Mouse (Mus musculus): ENCODE measurements around the gene Pth2. TPM values are rescaled to one million over a fixed set of nuclear protein-coding genes. Genes with fewer than 3 reads are reported as not detected.

Gene Pth2
- polyA plus RNA-seq, 1 experiment from 2014 or later, result not detected

Small RNAs within 50 kb of the gene (microRNA-seq; reads per million reads assigned to microRNA genes)
- gene Mir7055 (ENCODE audit: borderline number of aligned reads), result not detected

Other genes with a start within 250 kb of the Pth2 start
- not detected in 2 replicates for gene Tsks, start 237.8 kb upstream of the Pth2 start, polyA plus RNA-seq (2014; fragmentation: Nextera tagmentation; extraction: Ambion mirVana)
- gene Cpt1c, start 206.1 kb upstream of the Pth2 start, polyA plus RNA-seq (2014; fragmentation: Nextera tagmentation; extraction: Ambion mirVana), result 10.0 and 10.5 TPM in 2 replicates
- gene Prmt1, start 194.4 kb upstream of the Pth2 start, polyA plus RNA-seq (2014; fragmentation: Nextera tagmentation; extraction: Ambion mirVana), result 179 and 194 TPM in 2 replicates
- 57.3 and 61.4 TPM in 2 replicates for gene Irf3, start 183.3 kb upstream of the Pth2 start, polyA plus RNA-seq (2014; fragmentation: Nextera tagmentation; extraction: Ambion mirVana)
- gene Bcl2l12, start 182.3 kb upstream of the Pth2 start, polyA plus RNA-seq (2014; fragmentation: Nextera tagmentation; extraction: Ambion mirVana), result 41.0 and 43.2 TPM in 2 replicates
- gene Scaf1, start 164.6 kb upstream of the Pth2 start, polyA plus RNA-seq (2014; fragmentation: Nextera tagmentation; extraction: Ambion mirVana), result 37.9 and 42.5 TPM in 2 replicates
- gene Rras, start 163.0 kb upstream of the Pth2 start, polyA plus RNA-seq (2014; fragmentation: Nextera tagmentation; extraction: Ambion mirVana), result 74.4 and 76.1 TPM in 2 replicates
- gene Prr12, start 128.1 kb upstream of the Pth2 start, polyA plus RNA-seq (2014; fragmentation: Nextera tagmentation; extraction: Ambion mirVana), result 7.9 and 12.1 TPM in 2 replicates
- 54.2 and 58.9 TPM in 2 replicates for gene Nosip, start 118.6 kb upstream of the Pth2 start, polyA plus RNA-seq (2014; fragmentation: Nextera tagmentation; extraction: Ambion mirVana)
- gene Prrg2, start 118.3 kb upstream of the Pth2 start, polyA plus RNA-seq (2014; fragmentation: Nextera tagmentation; extraction: Ambion mirVana), result 11.7 and 13.3 TPM in 2 replicates
- 339 and 341 TPM in 2 replicates for gene Rcn3, start 88.8 kb upstream of the Pth2 start, polyA plus RNA-seq (2014; fragmentation: Nextera tagmentation; extraction: Ambion mirVana)
- gene Fcgrt, start 77.1 kb upstream of the Pth2 start, polyA plus RNA-seq (2014; fragmentation: Nextera tagmentation; extraction: Ambion mirVana), result 15.1 and 20.5 TPM in 2 replicates
- 1,168 and 1,305 TPM in 2 replicates for gene Rps11, start 56.6 kb upstream of the Pth2 start, polyA plus RNA-seq (2014; fragmentation: Nextera tagmentation; extraction: Ambion mirVana)
- gene Rpl13a, start 52.2 kb upstream of the Pth2 start, polyA plus RNA-seq (2014; fragmentation: Nextera tagmentation; extraction: Ambion mirVana), result 981 and 1,056 TPM in 2 replicates
- 0.21 TPM in 2 replicates for gene Gm45713, start 44.8 kb upstream of the Pth2 start, polyA plus RNA-seq (2014; fragmentation: Nextera tagmentation; extraction: Ambion mirVana)
- 1.6 and 2.5 TPM in 2 replicates for gene Flt3l, start 44.6 kb upstream of the Pth2 start, polyA plus RNA-seq (2014; fragmentation: Nextera tagmentation; extraction: Ambion mirVana)
- gene Pih1d1, start 26.7 kb upstream of the Pth2 start, polyA plus RNA-seq (2014; fragmentation: Nextera tagmentation; extraction: Ambion mirVana), result 99.1 and 99.6 TPM in 2 replicates
- 28.7 and 28.9 TPM in 2 replicates for gene Aldh16a1, start 26.4 kb upstream of the Pth2 start, polyA plus RNA-seq (2014; fragmentation: Nextera tagmentation; extraction: Ambion mirVana)
- 3.0 and 3.7 TPM in 2 replicates for gene Slc17a7, start 17.0 kb upstream of the Pth2 start, polyA plus RNA-seq (2014; fragmentation: Nextera tagmentation; extraction: Ambion mirVana)
- gene Gfy, start 1.4 kb upstream of the Pth2 start, polyA plus RNA-seq (2014; fragmentation: Nextera tagmentation; extraction: Ambion mirVana), result not detected in 2 replicates
- gene Ccdc155, start 23.9 kb downstream of the Pth2 start, polyA plus RNA-seq (2014; fragmentation: Nextera tagmentation; extraction: Ambion mirVana), result 0.39 and 0.70 TPM in 2 replicates
- 1.9 and 2.4 TPM in 2 replicates for gene Dkkl1, start 31.2 kb downstream of the Pth2 start, polyA plus RNA-seq (2014; fragmentation: Nextera tagmentation; extraction: Ambion mirVana)
- 129 and 131 TPM in 2 replicates for gene Tead2, start 34.8 kb downstream of the Pth2 start, polyA plus RNA-seq (2014; fragmentation: Nextera tagmentation; extraction: Ambion mirVana)
- gene Cd37, start 58.1 kb downstream of the Pth2 start, polyA plus RNA-seq (2014; fragmentation: Nextera tagmentation; extraction: Ambion mirVana), result 2.1 and 2.2 TPM in 2 replicates
- gene Slc6a16, start 60.1 kb downstream of the Pth2 start, polyA plus RNA-seq (2014; fragmentation: Nextera tagmentation; extraction: Ambion mirVana), result 0.32 and 0.47 TPM in 2 replicates
- not detected in 2 replicates for gene Slc6a21, start 96.5 kb downstream of the Pth2 start, polyA plus RNA-seq (2014; fragmentation: Nextera tagmentation; extraction: Ambion mirVana)
- gene Trpm4, start 152.8 kb downstream of the Pth2 start, polyA plus RNA-seq (2014; fragmentation: Nextera tagmentation; extraction: Ambion mirVana), result 7.0 and 9.8 TPM in 2 replicates
- gene Hrc, start 154.3 kb downstream of the Pth2 start, polyA plus RNA-seq (2014; fragmentation: Nextera tagmentation; extraction: Ambion mirVana), result 24.3 and 30.1 TPM in 2 replicates
- gene Ppfia3, start 186.0 kb downstream of the Pth2 start, polyA plus RNA-seq (2014; fragmentation: Nextera tagmentation; extraction: Ambion mirVana), result 2.0 and 3.7 TPM in 2 replicates
- gene Lin7b, start 189.6 kb downstream of the Pth2 start, polyA plus RNA-seq (2014; fragmentation: Nextera tagmentation; extraction: Ambion mirVana), result 1.6 and 1.7 TPM in 2 replicates
- gene Snrnp70, start 214.7 kb downstream of the Pth2 start, polyA plus RNA-seq (2014; fragmentation: Nextera tagmentation; extraction: Ambion mirVana), result 51.6 and 72.0 TPM in 2 replicates
- 0.37 and 0.45 TPM in 2 replicates for gene Kcna7, start 224.7 kb downstream of the Pth2 start, polyA plus RNA-seq (2014; fragmentation: Nextera tagmentation; extraction: Ambion mirVana)
- gene Ntf5, start 232.7 kb downstream of the Pth2 start, polyA plus RNA-seq (2014; fragmentation: Nextera tagmentation; extraction: Ambion mirVana), result 3.2 TPM in 2 replicates
- gene Lhb, start 239.8 kb downstream of the Pth2 start, polyA plus RNA-seq (2014; fragmentation: Nextera tagmentation; extraction: Ambion mirVana), result 0.33 and 0.46 TPM in 2 replicates